Mouse (Mus musculus) layer of hippocampus, adult 11-12 months (tissue): ENCODE results near the gene 5730480H06Rik.

Experiments used
- DNase-seq: peaks from one replicate; pipeline ENCODE4 v3.0.0; 2022; ENCODE audit warnings: low spot score

The 5730480H06Rik gene

GRCm38 (mm10) chr5:48421957-48422356 lies 94.2 kb downstream of the 5730480H06Rik start:
- DNase-seq = no peak

- DNase-seq = peak; percentile 46
Observed at GRCm38 (mm10) chr5:48430459-48430858, 102.7 kb downstream of the 5730480H06Rik start.

- no peak for DNase-seq
Observed at GRCm38 (mm10) chr5:48448888-48449287, 121.1 kb downstream of the 5730480H06Rik start.

GRCm38 (mm10) chr5:48460221-48460620 lies 132.5 kb downstream of the 5730480H06Rik start:
- peak; percentile 11 for DNase-seq
